Mouse (Mus musculus) kidney, postnatal 10 days (tissue): ENCODE results near the gene Rbks.
A peak's percentile ranks its signal among the peaks of the same experiment; 100 is the strongest.

Experiments used
- DNase-seq: peaks from one replicate; pipeline ENCODE4 v3.0.0; 2021; ENCODE audit warnings: mixed read lengths

Rbks gene

DNA sequence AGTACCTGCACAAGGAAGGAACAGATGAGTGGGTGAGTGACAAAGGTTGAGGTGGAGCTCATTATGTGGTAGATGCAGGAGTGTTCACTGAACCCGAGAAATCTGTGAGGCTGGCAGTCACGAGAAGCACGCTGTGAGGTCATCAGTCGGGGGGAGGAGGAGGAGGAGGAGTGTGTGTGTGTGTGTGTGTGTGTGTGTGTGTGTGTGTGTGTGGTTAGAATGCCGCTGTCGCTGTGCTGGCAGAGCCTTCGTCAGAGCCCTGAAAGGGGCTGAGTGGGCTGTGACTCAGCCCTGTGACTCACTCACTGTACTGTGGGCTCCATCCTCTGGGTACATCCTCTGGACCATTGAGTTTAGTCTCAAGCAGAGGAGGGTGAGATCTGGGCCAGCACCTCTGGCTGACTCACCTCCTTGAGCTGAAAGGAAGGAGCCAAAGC is 120.9 kb downstream of the Rbks start:
- peak; percentile 54 for DNase-seq
